Mouse (Mus musculus) embryonic fibroblast, embryonic 13.5 days (primary cell): Measurements from ENCODE around the gene Gm525. TPM values are rescaled to one million over a fixed set of nuclear protein-coding genes. Genes with fewer than 3 reads are reported as not detected.
"Not testable (repeated sequence)": the region's sequence is repeated elsewhere in the genome, so short reads cannot be mapped to it uniquely, and the experiment has no call there.

ENCODE experiments used
- H3K27ac ChIP-seq: 2 replicates; pipeline ENCODE4 v1.5.1; 2012; ENCODE audit warnings: low read length, control low read depth, inconsistent platforms; ENCODE audit not compliant: insufficient read depth
- H3K4me1 ChIP-seq: 2 replicates; pipeline ENCODE4 v1.6.1; 2011; ENCODE audit warnings: low read length; ENCODE audit not compliant: control insufficient read depth, insufficient read depth
- H3K4me3 ChIP-seq: 2 replicates; pipeline ENCODE4 v1.5.1; 2011; ENCODE audit warnings: mild to moderate bottlenecking, control low read depth, low read length; ENCODE audit not compliant: insufficient read depth
- CTCF ChIP-seq: IDR thresholded peaks from 2 replicates; pipeline ENCODE4 v1.5.1; 2011; ENCODE audit warnings: mild to moderate bottlenecking, control low read depth, low read length, moderate library complexity, borderline replicate concordance; ENCODE audit not compliant: insufficient read depth
- POLR2A ChIP-seq: IDR thresholded peaks from 2 replicates; pipeline ENCODE4 v1.6.1; 2011; ENCODE audit warnings: low read depth, mild to moderate bottlenecking, control low read depth, low read length, moderate library complexity
- polyA plus RNA-seq: library from polyadenylated mRNA; stranded (reverse); fragments of >200 nt; gene quantifications from 2 replicates; pipeline ENCODE4 v1.2.4, GENCODE M21; 2011; ENCODE audit warnings: low read depth; ENCODE audit not compliant: missing spikeins, insufficient read length

The Gm525 gene
- polyA plus RNA-seq, 1 experiment, result not detected

GRCm38 (mm10) chr11:89038496-89038895, 35.1 kb upstream of the Gm525 start:
- Histone ChIP-seq H3K4me1 (peaks cover 2% of the 10 kb centered on the region; the same call in 1 of the 2 replicates), H3K4me3 (no peak overlapping the region), H3K27ac (no peak overlapping the region)
- no peak for TF ChIP-seq POLR2A
- no peak for TF ChIP-seq CTCF

DNA sequence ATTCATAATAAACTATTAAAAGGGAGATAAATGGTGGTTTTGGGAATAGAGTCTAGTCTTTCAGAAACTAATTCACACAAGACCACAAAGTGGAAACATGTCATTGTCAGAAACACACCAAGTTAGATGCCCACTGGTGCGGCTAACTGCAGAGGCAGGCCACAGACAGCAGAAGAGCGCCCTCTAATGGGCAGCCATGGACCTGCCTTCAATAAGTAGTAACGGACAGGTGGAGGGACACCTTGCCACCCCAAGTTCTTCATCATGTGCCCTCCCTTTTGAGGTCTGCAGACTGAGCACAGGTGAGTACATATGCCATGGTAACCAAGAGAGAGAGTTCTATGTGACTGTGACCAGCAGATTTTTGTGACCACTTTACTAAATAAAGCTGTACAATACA, 34.3 kb upstream of the Gm525 start:
- TF ChIP-seq CTCF (peak; percentile 85), POLR2A (no peak)
- peaks cover 2% of the 10 kb centered on the region; the same call in 1 of the 2 replicates for H3K4me1 ChIP-seq
- no peak overlapping the region for H3K27ac ChIP-seq
- no peak overlapping the region for H3K4me3 ChIP-seq

DNA sequence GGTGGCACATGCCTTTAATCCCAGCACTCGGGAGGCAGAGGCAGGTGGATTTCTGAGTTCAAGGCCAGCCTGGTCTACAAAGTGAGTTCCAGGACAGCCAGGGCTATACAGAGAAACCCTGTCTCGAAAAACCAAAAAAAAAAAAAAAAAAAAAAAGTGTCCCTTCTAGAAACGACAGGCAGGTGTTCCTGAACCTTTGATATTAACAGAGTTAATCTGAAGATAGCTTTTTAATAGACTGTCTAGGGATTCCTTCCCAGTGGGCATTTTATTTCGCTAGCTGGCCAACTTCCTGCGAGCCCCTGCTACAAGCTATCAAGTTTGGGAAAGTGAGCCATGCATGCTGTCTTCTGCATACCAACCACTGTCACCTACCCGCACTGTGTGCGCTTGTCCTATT, 32.6 kb upstream of the Gm525 start:
- H3K27ac ChIP-seq, H3K4me1 ChIP-seq, H3K4me3 ChIP-seq: not testable (repeated sequence)

- Histone ChIP-seq H3K4me1 (peaks cover 2% of the 10 kb centered on the region; the same call in 1 of the 2 replicates), H3K4me3 (no peak overlapping the region)
These were observed 30.6 kb upstream of the Gm525 start for GRCm38 (mm10) chr11:89043046-89043445.

GRCm38 (mm10) chr11:89045501-89045900, 28.1 kb upstream of the Gm525 start:
- H3K4me1 ChIP-seq, H3K4me3 ChIP-seq, H3K27ac ChIP-seq: not testable (repeated sequence)

More at GRCm38 (mm10) chr11:89043046-89043445, 30.6 kb upstream of the Gm525 start:
- no peak overlapping the region for H3K27ac ChIP-seq
- TF ChIP-seq CTCF (no peak), POLR2A (no peak)

DNA sequence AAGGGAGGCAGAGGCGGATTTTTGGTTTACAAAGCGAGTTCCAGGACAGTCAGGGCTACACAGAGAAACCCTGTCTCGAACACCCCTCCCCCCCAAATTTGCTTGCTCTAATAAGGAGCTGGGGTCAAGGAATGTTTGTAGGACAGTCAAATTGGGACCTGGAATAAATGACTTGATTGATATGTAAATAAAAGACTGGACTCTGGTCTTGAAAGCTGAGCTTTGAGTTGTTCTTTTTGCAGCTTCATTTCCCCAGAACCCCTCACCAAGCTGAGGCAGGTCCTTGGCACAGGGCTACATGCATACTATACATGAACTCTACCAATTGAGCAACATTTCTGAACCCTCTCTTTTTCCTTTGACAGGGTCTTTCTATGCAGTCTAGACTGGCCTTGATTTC, 27.6 kb upstream of the Gm525 start:
- no peak overlapping the region for H3K4me3 ChIP-seq
- TF ChIP-seq CTCF (no peak), POLR2A (no peak)
- H3K27ac ChIP-seq, result no peak overlapping the region
- no peaks in the 10 kb centered on the region for H3K4me1 ChIP-seq

- Histone ChIP-seq H3K4me1 (no peaks in the 10 kb centered on the region), H3K4me3 (no peak overlapping the region), H3K27ac (no peak overlapping the region)
- TF ChIP-seq CTCF (no peak), POLR2A (no peak)
These were observed 21.9 kb upstream of the Gm525 start for GRCm38 (mm10) chr11:89051767-89052166.

DNA sequence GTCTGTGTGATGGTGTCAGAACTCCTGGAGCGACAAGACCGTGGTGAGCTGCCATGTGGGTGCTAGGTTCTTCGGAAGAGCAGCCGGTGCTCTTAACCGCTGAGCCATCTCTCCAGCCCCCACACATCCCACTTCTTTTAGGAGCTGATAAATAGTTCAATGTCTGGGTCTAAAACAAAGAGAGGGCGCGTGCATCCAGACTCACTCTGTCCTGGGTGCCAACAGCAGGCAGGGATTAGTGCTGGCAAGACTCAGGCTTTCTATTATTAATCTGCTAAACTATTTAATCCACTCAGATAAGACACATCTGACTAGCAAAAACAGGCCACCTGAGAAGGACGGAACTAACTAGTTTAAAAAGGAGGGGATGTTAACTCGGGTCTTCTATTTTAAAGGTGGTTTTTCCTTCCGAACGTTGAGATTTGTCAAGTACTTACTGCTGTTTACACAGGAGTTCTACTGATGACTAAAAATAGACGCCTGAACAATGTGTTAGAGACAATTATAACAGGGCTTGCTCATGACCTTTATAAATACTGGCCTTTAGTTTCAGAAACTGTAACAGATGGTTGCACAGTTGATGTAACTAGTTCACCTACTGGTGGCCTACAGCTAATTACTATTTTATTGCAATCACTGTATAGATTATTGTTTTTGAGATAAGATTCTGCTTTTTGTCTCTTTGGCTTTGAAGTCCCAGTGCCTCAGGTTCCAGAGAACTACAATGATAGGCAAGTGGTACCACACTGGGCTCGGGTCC, 17.5 kb upstream of the Gm525 start:
- TF ChIP-seq POLR2A, result no peak
- TF ChIP-seq CTCF, result no peak
- 0 out of 2 replicates have a peak, but pooled peaks cover 7% of the 10 kb centered on the region for H3K4me1 ChIP-seq
- H3K4me3 ChIP-seq, result no peak overlapping the region
- H3K27ac ChIP-seq, result no peak overlapping the region

DNA sequence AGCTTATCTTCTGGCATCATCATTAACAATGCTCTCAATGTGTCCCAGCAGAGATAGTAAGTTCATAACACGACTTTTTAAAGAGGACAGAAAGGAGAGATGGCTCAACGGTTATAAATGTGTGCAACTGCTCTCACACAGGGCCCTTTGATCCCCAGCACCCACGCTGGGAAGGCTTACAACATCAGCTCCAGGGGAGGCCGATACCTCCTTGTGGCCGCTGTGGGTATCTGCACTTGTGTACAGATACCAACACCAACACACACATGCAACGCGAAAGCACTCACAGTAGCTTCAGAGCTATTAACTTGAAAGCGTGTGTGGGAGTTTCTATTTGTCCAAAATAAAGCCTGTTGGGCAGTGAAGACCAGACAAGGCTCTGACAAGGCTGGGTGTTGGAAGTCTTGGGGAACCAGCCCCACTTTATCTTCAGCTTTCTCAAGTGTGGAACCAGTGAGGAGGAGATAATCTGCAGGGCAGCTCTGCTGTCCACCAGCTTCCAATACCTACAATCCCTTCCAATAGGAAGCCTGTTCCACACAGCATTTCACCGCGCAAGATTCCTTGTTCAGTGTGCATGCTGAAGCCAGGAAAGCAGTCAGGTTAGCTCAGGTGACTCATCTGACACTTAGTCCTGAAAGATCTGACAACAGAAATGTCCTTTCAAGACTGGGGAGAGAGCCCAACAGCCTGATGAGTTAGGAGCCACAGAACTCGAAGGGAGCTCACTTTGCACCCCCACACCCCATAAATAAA, 14.9 kb upstream of the Gm525 start:
- Histone ChIP-seq H3K4me1 (0 out of 2 replicates have a peak, but pooled peaks cover 7% of the 10 kb centered on the region), H3K27ac (no peak overlapping the region), H3K4me3 (peak overlapping the region; percentile 67)
- peak; percentile 25; the same call in 1 of the 2 replicates for TF ChIP-seq CTCF
- TF ChIP-seq POLR2A, result no peak

- Histone ChIP-seq H3K4me3 (peak overlapping the region; percentile 67), H3K4me1 (0 out of 2 replicates have a peak, but pooled peaks cover 7% of the 10 kb centered on the region), H3K27ac (no peak overlapping the region)
- TF ChIP-seq POLR2A (no peak), CTCF (no peak)
These were observed 13.7 kb upstream of the Gm525 start for GRCm38 (mm10) chr11:89059919-89060422.
